21 mouse cellular contexts compared by ENCODE assay signal in the genomic region with DNA sequence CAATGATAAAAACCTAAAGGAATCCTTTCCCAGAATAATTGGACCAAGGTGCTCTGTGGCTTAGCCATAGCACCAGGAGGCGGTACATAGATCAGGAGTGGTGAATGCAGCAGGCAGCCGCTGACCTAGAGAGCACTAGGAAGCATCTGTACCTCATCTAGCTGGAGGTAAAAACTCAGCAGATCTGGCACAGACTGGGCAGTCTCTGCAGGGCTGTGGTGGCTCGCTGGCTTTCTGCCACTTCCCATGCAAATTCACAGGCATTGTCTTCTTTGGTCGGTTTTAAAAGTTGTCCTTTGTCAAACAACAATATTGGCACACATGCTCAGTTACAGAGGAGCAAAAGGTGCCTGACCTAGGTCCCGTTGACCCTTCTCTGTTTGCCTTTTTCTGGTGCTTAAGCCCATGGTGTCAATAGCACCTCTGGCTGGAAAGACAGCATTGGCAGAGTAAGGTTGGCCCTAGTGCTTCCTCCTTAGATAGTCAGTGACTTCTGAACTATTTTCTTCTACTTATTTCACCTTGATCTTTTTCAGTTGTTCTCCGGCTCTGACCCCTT.
A peak's percentile ranks its signal among the peaks of the same experiment; 100 is the strongest.
DNase-seq lines count a peak whose midpoint lies in the region; ATAC-seq and TF ChIP-seq lines count a peak whose summit lies in the region.
"Had no signal": no experiment of that assay in that cellular context is flagged by ENCODE, and none has a peak within 500 bp of the region (broad histone marks: within the 10 kb centered on the region; RNA-seq: fewer than 3 reads in every experiment).

No protein-coding gene starts in this region.

- H3K4me3 ChIP-seq in hindbrain, postnatal 0 days (ENCODE audit: low read length), result no peak overlapping the region
- H3K4me3 ChIP-seq in hindbrain, embryonic 14.5 days (replicated peaks; ENCODE audit: low read length), result no peak overlapping the region
- no peak overlapping the region for H3K4me3 ChIP-seq in hindbrain, embryonic 12.5 days
- H3K4me3 ChIP-seq: embryonic facial prominence, embryonic 12.5 days; hindbrain, embryonic 10.5 days; myocyte had no signal

- no peak for TF ChIP-seq CTCF in hindbrain, postnatal 0 days (IDR thresholded peaks at IDR 0.05; ENCODE audit: low read depth)

- H3K9ac ChIP-seq in hindbrain, postnatal 0 days (replicated peaks; ENCODE audit: low read length), result no peak overlapping the region
- no peak overlapping the region for H3K9ac ChIP-seq in hindbrain, embryonic 14.5 days
- H3K9ac ChIP-seq in hindbrain, embryonic 12.5 days, result no peak overlapping the region
- H3K9ac ChIP-seq: embryonic facial prominence, embryonic 12.5 days; forebrain, postnatal 0 days; liver, embryonic 14.5 days had no signal

- no peak overlapping the region for H3K27ac ChIP-seq in hindbrain, postnatal 0 days
- H3K27ac ChIP-seq in hindbrain, embryonic 14.5 days, result no peak overlapping the region
- no peak overlapping the region for H3K27ac ChIP-seq in hindbrain, embryonic 12.5 days
- H3K27ac ChIP-seq: embryonic facial prominence, embryonic 12.5 days; hindbrain, embryonic 10.5 days; liver, embryonic 14.5 days had no signal

- H3K36me3 ChIP-seq in hindbrain, postnatal 0 days (ENCODE audit: insufficient read depth, low read length), result no peaks in the 10 kb centered on the region
- H3K36me3 ChIP-seq in hindbrain, embryonic 14.5 days (replicated peaks; ENCODE audit: control insufficient read depth, insufficient read depth), result no peaks in the 10 kb centered on the region
- no peaks in the 10 kb centered on the region for H3K36me3 ChIP-seq in hindbrain, embryonic 12.5 days
- H3K36me3 ChIP-seq: embryonic facial prominence, embryonic 12.5 days; hindbrain, embryonic 10.5 days had no signal

- no peaks in the 10 kb centered on the region for H3K9me3 ChIP-seq in hindbrain, postnatal 0 days (ENCODE audit: low read length)
- no peaks in the 10 kb centered on the region for H3K9me3 ChIP-seq in hindbrain, embryonic 14.5 days (ENCODE audit: control insufficient read depth, low read length)
- H3K9me3 ChIP-seq in hindbrain, embryonic 12.5 days (replicated peaks), result no peaks in the 10 kb centered on the region
- H3K9me3 ChIP-seq: embryonic facial prominence, embryonic 12.5 days; hindbrain, embryonic 10.5 days had no signal

- DNase-seq in hindbrain, postnatal 0 days (ENCODE audit: low spot score), result peak; percentile 31
- no peak for DNase-seq in hindbrain, embryonic 14.5 days (ENCODE audit: low spot score)
- DNase-seq in ovary, adult 18-20 months (ENCODE audit: low spot score), result peak; percentile 3
- no peak for DNase-seq in ovary, postnatal 10 days (ENCODE audit: low spot score)
- DNase-seq in cerebellum, adult 11-12 months, result peak; percentile 72
- DNase-seq in cerebellum, postnatal 14 days, result peak; percentile 75 to 76
- DNase-seq in lung, postnatal 4 days, result no peak
- DNase-seq: adrenal gland, adult 8-10 months; forebrain, postnatal 0 days; kidney, adult 8-10 months; kidney, postnatal 14 days; midbrain, embryonic 14.5 days; right cerebral cortex, adult 18-20 months; thymus, postnatal 25 days had no signal

- H3K4me1 ChIP-seq in hindbrain, postnatal 0 days (ENCODE audit: insufficient read depth, low read length), result 0 out of 2 replicates have a peak, but pooled peaks cover 7% of the 10 kb centered on the region
- H3K4me1 ChIP-seq in hindbrain, embryonic 14.5 days (replicated peaks; ENCODE audit: control insufficient read depth, insufficient read depth, low read length), result peaks cover 3% of the 10 kb centered on the region; the same call in 1 of the 2 replicates
- H3K4me1 ChIP-seq in hindbrain, embryonic 12.5 days, result no peaks in the 10 kb centered on the region
- H3K4me1 ChIP-seq: embryonic facial prominence, embryonic 12.5 days; hindbrain, embryonic 10.5 days had no signal

- WGBS in hindbrain, postnatal 0 days, result 59% methylated on average over 6 of the region's 6 CpGs
- WGBS in hindbrain, embryonic 14.5 days, result 60% methylated on average over 6 of the region's 6 CpGs
- WGBS in hindbrain, embryonic 12.5 days, result 70% methylated on average over 6 of the region's 6 CpGs

- H3K4me2 ChIP-seq in hindbrain, postnatal 0 days (ENCODE audit: low read depth, low read length), result no peak overlapping the region
- no peak overlapping the region for H3K4me2 ChIP-seq in hindbrain, embryonic 14.5 days (replicated peaks)
- no peak overlapping the region for H3K4me2 ChIP-seq in hindbrain, embryonic 12.5 days (replicated peaks)
- H3K4me2 ChIP-seq: embryonic facial prominence, embryonic 12.5 days had no signal

- H3K27me3 ChIP-seq in hindbrain, postnatal 0 days (ENCODE audit: insufficient read depth, low read length), result no peaks in the 10 kb centered on the region
- no peaks in the 10 kb centered on the region for H3K27me3 ChIP-seq in hindbrain, embryonic 14.5 days (ENCODE audit: control insufficient read depth, insufficient read depth, low read length)
- no peaks in the 10 kb centered on the region for H3K27me3 ChIP-seq in hindbrain, embryonic 12.5 days
- H3K27me3 ChIP-seq: CH12.LX; embryonic facial prominence, embryonic 12.5 days had no signal

- no peak for ATAC-seq in hindbrain, postnatal 0 days
- ATAC-seq in hindbrain, embryonic 14.5 days (ENCODE audit: low FRiP score), result no peak
- ATAC-seq in hindbrain, embryonic 12.5 days (ENCODE audit: low FRiP score), result no peak
- ATAC-seq: forebrain, postnatal 0 days; inflammation-experienced regulatory T-cells, adult 6 months had no signal

Comparison
In these comparisons a context has a peak if more than half of its experiments do, and no peak if none do; other contexts are left out.
1. DNase-seq: peak in hindbrain, postnatal 0 days (single experiment), ovary, adult 18-20 months (single experiment), cerebellum, adult 11-12 months (single experiment) and cerebellum, postnatal 14 days (2 of 2); none in hindbrain, embryonic 14.5 days (single experiment), ovary, postnatal 10 days (single experiment) and lung, postnatal 4 days (0 of 2).